Mouse (Mus musculus): ENCODE measurements around the gene Toe1.

DNA sequence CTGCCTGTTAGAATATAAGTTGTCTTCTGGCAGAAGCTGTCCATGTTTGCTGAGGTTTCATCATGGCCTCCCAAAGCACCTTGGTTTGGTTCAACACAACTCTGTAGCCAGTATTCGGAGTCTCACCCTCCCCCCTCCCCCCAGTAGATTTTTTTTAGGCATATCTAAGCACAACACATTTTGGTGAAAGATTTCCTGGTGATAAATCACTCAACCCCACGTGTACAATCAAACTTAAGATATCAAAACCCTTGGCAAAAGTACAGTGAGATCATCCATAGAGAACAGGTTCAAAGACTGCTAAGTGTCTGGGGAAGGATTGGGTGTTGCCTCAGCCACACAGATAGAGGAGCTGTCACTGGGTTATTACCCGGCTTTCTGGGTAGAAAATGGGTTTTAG lies 3.6 kb upstream of the Toe1 start:
- TF ChIP-seq CTCF (IDR thresholded peaks at IDR 0.05; ENCODE audit: control insufficient read depth, insufficient read depth, insufficient replicate concordance, low read depth, low read length) (no peak), POLR2A (IDR thresholded peaks at IDR 0.05; ENCODE audit: control insufficient read depth, low read depth, low read length) (no peak)

All from testis, adult 2 months (tissue).